Mouse (Mus musculus): ENCODE measurements around the gene Gpld1.

Gpld1 gene

DNA sequence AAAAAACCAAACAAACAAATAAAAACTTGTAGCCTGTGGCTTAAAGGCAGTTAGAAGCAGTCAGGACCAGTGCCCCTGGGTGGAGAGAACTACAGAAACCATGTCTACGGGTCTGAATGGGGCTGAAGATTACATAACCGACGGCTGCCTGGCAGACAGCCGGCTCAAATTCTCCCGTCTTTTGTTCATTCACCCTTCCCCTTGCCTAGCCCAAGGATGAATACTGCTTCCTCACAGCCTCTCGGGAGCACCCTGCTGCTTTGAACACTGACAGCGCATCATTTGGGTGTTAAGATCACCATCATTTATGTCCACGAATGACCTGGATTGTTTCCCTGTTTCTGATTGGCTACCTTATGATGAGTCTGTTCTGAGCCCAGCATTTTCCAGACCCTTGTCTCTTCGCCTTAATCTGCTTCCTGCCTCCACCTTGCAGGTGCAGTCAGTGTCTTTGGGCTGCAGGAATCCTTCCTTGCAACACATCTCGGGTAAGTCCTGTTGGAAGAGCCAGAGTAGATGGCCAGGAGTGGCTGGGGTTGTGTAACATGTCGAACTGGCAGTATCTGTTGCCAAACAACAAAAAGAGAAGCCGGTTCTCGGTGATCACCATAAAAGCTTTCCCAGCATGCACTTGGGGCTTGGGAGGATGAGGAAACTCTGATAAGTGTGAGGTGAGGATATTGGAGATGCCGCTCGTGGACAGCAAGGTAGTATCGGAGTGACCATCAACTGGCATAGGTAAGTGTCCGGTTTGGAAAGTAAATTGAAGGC lies at the start of gene Gpld1:
TSS of gene Gpld1 (plus strand) at position 641 of the 771 bp plus-strand sequence.
- no peak for DNase-seq (ENCODE audit: low read depth, low spot score)

DNA sequence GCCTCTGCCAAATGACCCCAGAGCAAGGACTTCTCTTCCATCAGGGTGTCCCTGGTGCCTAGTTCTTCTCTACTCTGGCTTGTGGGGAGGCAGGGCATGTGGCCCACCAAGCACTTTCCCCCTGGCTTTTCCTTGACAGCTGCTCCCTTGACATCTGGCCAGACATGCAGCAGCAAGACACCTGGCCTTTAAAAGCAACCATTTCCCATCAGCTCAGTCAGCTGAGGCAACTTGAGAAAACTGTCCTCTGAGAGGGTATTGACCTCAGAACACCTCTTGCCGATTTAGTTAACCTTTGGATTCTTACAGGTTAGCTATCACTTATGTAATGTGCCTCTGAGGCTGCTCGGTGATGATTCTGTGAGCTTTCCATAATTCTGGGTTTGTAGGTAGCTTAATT lies 49.1 kb upstream of the Gpld1 start:
- DNase-seq (ENCODE audit: low read depth, low spot score) = no peak

DNA sequence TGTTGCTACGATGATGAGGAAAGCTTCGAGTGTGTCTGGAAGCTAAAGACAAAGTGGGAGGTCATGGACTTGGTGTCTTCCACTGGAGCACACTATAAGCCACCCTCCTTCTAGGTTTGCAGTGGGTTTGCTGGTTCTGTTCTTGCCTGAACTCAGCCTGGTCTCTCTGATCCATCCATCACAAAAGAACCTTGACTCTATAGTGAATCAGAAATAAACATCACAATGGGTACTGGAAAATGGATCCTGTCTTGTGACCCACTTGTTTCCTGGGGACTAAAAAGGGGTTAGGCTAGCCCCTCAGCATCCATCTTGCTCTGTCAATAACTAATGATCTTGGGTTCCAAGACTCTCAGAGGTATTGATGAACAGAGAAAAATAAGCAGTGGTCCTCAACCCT lies 41.0 kb upstream of the Gpld1 start:
- DNase-seq (ENCODE audit: low read depth, low spot score) = no peak

DNA sequence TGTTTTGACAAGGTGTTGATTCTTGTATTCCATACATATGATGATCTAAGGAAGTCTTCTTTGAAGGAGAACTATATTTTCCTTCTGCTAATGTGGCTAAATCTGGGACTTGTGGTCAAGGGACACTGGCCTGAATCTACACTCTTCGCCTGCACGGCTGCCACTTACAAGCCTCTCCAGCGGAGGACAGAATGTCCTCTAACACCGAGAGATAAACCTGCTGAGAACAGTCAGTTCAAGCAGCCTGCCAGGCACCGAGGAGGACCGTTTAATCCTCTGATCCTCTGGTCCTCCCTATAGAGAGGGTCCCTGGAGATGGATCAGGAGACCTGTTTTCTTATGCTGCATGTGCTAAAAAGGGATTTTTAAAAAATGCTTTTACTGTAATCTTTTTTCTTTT lies 39.5 kb upstream of the Gpld1 start:
- DNase-seq (ENCODE audit: low read depth, low spot score) = no peak

DNA sequence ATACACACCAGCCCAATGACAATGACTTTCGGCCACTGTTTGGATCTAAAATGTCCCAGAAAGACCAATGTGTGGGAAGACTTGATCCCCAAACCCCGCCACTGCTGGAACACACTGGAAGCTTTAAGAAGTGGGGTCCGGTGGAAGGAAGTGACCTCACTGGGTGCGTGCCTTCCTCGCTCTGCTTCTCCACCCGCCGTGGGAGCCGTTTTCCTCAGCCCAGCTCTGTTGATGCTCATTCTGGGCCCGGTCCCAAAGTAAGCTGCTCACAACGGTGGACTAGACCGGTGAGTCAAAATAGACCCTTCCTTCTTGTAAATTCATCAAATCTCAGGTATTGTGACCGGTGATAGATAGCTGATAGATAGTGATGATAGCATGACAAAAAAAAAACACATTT lies 37.5 kb upstream of the Gpld1 start:
- DNase-seq (ENCODE audit: low read depth, low spot score) = no peak

DNA sequence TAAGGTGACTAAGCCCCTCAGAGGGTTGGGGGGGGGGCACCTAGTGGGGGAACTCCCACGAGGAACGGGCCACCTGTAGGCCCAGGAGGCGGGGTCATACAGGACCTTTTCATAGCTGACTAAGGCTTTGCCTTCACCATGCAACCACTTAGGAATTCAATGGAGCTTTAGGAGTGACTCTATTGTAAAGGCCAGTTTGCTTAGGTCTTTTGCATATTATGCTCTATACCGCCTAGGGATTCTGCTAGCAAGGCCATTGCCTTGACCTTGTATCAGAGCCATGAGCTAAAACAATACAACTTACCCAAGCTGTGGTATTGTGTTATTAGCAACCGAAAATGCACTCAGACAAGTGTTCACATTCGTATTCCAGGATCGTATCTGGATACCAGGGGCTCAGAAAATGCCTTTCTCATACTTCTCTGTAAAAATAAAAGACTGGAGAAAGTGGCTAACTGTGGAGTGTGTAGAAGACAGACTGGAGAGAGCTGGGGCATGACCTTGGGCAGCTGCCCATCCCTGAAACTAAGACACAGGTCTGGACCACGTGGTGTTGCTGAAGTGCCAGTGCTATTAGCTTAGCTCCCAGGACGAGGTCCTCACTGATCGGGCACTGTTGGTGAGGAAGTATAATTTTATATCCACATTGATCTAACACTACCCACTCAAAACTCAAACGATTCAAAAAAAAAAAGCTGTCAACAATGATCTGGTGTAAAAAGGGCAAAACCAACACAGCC lies 36.0 kb upstream of the Gpld1 start:
- DNase-seq (ENCODE audit: low read depth, low spot score) = no peak

DNA sequence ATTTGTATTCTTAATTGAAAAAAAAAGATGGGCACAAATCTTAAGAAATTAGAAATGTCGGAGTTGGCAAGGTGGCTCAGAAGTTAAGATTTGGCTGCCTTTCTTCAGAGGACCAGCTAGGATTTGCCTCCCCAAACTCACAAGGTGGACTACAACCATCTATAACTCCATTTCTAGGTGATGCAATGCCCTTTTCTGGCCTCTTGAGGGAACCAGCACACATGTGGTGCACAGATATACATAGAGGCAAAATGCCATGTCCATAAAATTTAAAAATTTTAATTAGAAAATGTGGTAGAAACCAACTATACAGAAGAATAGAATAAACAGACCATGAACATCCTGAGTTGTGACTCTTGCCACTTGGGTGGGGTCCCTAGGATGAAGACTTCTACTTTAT lies 33.8 kb upstream of the Gpld1 start:
- no peak for DNase-seq (ENCODE audit: low read depth, low spot score)

DNA sequence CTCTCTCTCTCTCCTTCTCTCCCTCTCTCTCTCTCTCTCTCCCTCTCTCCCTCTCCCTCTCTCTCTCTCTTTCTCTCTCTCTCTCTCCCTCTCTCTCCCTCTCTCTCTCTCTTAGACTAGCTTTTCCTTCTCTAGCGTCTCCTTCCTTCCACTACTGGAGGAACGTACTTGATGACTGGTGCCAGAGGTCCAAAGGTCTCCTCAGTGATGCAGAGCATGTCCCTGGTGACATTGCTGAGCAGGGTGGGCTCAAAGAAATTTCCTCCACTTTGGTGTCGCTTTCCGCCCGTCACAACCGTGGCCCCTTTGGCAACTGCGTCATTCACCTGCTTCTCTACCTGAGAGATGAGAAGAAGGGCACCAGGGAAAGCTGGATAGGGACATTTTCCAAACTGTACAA lies 29.4 kb upstream of the Gpld1 start:
- DNase-seq (ENCODE audit: low read depth, low spot score) = no peak

DNA sequence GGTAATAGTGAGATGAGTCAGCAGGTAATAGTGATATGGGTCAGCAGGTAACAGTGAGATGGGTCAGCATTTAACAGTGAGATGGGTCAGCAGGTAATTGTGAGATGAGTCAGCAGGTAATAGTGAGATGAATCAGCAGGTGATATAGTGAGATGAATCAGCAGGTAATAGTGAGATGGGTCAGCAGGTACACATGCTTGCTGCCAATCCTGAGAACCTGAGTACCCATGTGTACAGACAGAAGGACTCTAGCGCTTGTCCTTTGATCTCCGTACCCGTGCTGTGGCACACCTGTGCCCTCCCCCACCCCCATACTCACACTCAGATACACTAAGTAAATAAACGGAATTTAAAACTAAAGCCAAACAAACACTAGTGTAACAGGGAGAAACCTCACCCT lies 28.0 kb upstream of the Gpld1 start:
- no peak for DNase-seq (ENCODE audit: low read depth, low spot score)

DNA sequence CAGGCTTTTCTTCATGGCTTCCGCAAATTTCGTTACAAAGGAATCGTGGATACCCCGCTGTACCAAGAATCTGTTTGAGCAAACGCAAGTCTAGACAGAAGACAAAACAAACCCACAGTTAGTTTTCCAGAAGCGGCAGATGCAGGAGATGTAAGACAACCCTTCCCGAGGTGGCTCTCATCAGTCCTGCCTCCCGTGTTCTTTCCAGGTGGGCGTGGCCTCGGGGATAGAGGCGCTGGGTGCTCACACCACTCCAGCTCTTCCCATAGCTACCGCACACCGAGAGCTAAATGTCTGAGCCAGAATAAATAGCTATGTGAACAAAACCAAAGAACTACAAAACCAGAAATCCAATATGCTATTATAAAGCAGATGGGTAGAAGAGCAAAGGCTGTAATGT lies 27.1 kb upstream of the Gpld1 start:
- DNase-seq (ENCODE audit: low read depth, low spot score) = no peak

DNA sequence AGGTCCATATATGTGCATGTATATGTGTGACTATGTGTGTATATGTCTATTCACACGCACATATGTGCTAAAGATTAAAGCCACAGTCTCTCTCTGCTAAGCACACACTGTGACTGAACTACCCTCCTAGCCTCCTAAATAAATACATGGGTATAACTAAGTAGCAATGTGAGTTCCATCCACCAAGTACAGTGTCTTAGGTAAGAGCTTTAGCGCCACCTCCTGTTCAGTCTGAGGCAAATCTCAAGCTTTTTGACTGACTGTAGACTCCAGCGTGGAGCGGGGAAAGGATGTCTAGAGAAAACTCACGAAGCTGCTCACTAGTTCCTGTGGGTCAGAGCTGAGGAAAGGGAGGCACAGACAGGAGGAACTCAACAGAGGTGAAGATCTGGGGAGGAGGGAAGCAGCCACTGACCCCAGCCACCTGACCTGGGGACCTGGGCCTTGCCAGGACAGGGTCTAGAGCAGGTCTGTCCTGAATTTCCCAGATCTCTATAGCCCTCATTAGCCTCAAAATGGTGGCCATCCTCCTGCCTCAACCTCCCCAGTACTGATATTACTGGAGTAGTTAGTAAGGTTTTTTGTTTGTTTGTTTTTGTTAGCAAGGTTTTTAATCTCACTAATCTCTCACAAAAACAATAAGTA lies 22.5 kb upstream of the Gpld1 start:
- peak; percentile 65 for DNase-seq (ENCODE audit: low read depth, low spot score)

DNA sequence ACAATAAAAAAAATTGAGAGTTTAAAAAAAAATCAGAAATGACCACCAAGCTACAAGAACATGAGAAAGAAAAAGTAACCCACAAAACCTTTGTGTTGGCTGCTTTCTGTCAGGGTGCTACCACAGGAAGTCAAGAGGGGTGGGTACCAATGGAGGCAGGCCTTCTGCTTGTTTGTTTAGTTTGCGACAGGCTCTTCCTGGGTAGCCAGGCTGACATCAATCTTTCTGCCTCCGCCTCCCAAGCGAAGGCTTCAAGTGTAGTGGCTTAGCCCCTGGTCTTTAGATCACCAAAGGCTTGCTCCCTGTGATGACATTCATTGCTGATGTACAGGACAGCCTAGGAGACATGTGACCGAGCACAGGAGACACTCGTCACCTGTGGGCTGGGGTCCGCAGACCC lies 21.7 kb upstream of the Gpld1 start:
- DNase-seq (ENCODE audit: low read depth, low spot score) = no peak

DNA sequence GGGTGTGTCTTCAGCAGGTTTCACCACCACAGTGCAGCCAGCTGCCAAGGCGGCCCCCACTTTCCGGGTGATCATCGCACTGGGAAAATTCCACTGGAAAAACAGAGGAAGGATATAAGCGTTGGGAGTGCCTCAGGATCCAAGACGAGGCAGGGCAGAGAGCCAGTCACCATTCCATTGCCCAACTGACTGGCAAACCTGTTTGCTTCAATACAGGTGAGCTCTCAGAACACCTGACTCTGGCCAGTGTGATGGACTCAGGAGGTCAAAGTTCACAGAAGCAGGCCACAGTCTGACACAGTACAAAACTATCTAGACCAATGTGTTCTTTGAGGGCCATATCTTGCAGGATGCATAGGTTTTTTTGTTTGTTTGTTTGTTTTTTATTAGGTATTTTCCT lies 19.0 kb upstream of the Gpld1 start:
- DNase-seq (ENCODE audit: low read depth, low spot score) = no peak

DNA sequence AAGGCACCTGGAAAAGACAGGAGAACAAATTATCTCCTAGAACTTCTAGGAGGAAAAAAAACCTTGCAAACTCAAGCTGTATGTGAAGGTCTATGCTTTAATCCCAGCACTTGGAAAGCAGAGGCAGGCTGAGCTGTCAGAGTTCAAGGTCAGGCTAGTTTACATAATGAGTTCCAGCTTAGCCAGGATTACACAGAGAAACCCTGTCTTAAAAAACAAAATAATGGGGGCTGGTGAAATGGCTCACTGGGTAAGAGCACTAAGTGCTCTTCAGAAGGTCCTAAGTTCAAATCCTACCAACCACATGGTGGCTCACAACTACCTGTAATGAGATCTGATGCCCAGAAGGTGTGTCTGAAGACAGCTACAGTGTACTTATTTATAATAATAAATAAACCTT lies 12.4 kb upstream of the Gpld1 start:
- no peak for DNase-seq (ENCODE audit: low read depth, low spot score)

DNA sequence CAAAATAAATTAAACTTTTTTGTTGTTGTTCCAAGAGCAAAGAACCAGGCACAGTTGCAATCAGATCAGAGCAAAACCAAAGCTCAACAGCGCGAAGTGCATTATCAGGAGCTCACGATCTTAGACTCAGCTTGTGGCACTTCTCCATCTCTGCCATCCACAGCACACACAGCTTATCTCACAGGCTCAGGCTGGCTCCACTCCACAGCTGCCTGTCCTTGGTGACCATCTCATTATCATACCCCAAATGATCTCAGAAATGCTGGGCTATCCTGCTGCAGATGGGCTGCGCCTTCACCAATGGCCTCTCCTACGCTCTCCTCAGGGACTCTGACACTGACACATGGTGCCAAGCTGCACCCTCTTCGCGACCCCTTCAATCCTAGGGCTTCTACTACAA lies 9.8 kb upstream of the Gpld1 start:
- DNase-seq (ENCODE audit: low read depth, low spot score) = no peak

DNA sequence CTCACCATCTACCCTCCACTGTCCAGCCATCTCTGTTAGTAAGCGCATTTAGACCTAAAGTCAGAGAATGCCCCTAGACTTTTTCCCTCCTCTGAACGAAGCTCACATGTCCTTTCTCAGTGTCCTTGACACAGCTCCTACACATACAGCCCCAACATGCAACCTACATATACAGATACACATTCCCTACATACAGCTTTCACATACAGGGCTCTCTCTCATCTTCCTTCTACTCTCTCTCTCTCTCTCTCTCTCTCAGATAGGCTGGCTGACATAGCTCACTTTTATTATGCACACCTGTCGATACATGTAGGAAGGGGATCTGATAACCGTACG lies 6.2 kb upstream of the Gpld1 start:
- no peak for DNase-seq (ENCODE audit: low read depth, low spot score)

DNA sequence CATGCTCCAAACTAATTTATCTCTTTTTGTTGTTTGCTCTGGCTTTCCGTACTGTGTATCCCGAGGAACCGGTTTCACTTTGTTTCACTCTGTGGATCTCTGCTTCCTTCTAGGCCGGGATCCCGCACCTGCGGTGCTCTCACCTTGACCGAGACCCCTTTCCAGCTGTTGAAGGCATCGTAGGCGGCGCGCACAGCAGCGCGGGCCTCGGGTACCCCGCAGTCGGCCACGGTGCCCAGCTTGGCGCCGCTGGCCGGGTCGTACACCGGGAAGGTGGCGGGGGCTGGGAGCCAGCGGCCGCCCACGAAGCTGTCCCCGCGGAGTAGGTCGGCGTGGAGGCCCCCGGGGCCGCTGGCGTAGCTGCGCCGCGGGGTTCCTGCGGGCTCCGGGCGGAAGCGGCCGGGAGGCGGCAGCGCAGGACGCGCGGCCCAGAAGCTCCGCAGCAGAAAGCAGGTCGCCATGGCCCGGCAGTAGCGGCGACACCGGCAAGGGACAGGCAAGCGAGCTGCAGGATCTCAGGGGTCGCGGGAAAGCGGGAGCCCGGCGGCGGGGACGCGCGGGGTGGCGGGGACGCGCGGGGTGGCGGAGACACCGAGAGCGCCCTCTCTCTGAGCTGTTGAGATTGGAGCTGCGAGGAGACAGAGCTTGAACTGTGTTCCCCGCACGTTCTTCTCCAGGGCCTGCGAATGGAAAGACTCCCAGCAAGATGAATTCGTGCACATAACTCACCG lies 5.7 kb upstream of the Gpld1 start, which contains the start of gene Aldh5a1:
TSS of gene Aldh5a1 (minus strand) at position 554 of the 731 bp plus-strand sequence.
- DNase-seq (ENCODE audit: low read depth, low spot score) = peak; percentile 60

DNA sequence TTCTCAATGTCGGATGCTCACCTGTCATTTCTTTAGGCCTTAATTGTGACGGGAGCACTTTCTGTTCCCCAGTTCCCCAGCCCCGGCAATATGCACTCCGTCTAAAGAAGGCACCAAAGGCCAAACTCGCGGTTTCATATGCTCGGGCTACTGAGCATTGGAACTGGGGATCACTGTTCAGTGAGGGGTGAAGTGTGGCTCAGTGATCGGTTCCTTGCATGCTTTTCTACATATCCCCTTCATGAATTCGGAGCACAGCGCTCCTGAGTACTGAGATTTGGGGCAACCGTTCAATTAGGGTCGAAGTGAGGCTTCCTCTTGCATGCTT lies 5.1 kb upstream of the Gpld1 start:
- no peak for DNase-seq (ENCODE audit: low read depth, low spot score)

DNA sequence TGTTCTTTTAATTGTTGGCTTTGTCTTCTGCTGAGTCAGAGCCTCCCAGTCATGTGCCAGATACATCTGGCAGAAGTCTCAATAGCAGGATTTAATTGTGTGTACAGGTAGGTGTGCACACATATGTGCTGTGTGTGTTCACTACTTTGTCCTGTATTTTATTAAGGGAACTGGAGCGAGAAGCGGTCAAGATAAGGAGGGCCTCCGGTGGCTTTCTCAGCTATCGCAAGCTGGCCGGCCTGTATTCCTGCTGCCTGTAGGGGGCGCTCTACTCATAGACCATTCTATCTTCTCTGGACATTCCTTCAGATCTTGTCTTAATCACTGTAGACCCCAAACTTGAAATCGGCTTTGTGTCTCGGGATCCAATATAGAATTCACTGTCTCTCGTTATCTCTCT lies 4.3 kb upstream of the Gpld1 start:
- peak; percentile 62 for DNase-seq (ENCODE audit: low read depth, low spot score)

DNA sequence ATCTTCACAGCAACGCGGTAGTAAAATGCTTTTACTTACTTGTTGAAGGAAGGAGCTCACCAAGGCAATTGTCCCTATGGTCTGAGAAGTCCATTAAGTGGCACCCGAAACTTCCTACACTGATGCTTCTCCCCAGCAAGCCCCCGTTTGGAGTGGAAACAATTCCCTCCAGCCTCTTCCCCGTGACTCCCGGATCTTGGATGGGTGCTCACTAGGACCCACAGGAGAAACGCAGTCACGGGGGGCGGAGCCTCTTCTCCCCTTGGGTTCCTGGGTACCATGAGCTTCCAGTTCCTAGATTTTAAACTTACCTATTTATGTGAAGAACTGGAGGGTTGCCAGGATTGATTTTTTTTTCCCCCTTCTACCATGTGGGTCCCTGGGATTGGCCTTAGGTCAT lies 3.5 kb upstream of the Gpld1 start:
- no peak for DNase-seq (ENCODE audit: low read depth, low spot score)

DNA sequence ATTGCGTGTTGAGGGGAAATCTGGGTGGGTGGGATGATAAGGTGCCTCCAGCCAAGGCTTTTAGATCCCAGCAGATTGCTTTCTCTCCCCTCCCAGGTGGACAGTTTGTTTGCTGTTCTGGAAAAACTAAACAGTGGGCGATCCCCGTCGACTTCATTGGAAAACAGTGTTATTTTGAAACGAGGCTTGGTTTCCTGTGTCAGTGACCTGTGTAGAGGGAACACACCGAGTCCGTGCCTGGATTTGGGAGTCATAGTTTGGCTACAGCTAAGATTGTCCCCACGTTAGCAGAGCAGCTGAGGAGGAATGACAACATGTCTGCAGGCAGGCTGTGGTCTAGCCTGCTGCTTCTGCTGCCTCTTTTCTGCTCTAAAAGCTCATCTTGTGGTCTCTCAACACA lies 351 bp downstream of the Gpld1 start:
- DNase-seq (ENCODE audit: low read depth, low spot score) = no peak

DNA sequence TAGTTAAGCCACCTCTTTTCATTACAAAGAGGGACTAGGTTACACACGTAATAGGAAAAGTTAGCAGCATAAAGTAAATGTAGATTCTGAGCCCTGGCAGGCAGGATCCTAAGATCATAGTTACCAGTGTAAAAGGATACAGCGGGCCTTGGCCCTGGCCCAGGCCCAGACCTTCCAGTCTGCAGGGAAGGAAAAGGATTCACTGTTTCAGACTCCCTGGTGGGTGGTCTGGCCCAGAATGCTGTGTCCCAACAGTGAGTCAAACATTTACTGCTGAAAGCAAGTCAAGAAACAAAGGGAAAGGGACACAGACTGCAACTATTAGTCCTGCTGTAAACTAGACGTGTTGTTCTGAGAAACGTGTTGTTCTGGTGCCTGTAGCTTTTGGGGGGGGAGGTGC lies 2.6 kb downstream of the Gpld1 start:
- DNase-seq (ENCODE audit: low read depth, low spot score) = peak; percentile 20

Measured in forelimb bud, embryonic 11.5 days (tissue).